Mouse (Mus musculus): Measurements from ENCODE around the gene Vil1. TPM values are rescaled to one million over a fixed set of nuclear protein-coding genes. Genes with fewer than 3 reads are reported as not detected.

Gene Vil1
- polyA plus RNA-seq, 1 experiment from 2014 or later, result 0.31 TPM

DNA sequence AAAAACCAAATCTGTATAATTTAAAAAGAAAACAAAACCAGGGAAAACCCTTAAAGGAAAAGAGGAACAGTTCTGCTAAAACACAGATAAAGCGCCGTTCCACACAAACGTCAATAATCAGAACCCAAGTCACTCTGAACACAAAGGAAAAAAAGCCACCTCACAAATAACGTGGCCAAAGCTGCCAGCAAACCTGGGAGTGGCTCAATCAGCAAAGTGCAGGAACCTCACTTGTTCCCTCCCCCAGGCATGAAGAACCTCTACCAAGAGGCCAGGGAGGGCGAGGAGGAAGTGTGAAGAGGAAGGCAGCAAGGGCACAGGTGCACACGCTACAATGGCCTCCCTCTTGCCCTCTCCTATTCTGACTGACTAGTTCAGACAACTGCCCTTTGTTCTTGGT lies 26.4 kb downstream of the Vil1 start:
- Histone ChIP-seq H3K27ac (no peak overlapping the region), H3K36me3 (peaks cover 75% of the 10 kb centered on the region), H3K9me3 (replicated peaks) (no peaks in the 10 kb centered on the region), H3K27me3 (ENCODE audit: low read depth, poor library complexity, severe bottlenecking) (no peaks in the 10 kb centered on the region), H3K4me1 (peaks cover 6% of the 10 kb centered on the region), H3K4me3 (no peak overlapping the region)
- DNase-seq (ENCODE audit: low spot score), result no peak
- 92% methylated on average over 6 of the region's 6 CpGs for WGBS

DNA sequence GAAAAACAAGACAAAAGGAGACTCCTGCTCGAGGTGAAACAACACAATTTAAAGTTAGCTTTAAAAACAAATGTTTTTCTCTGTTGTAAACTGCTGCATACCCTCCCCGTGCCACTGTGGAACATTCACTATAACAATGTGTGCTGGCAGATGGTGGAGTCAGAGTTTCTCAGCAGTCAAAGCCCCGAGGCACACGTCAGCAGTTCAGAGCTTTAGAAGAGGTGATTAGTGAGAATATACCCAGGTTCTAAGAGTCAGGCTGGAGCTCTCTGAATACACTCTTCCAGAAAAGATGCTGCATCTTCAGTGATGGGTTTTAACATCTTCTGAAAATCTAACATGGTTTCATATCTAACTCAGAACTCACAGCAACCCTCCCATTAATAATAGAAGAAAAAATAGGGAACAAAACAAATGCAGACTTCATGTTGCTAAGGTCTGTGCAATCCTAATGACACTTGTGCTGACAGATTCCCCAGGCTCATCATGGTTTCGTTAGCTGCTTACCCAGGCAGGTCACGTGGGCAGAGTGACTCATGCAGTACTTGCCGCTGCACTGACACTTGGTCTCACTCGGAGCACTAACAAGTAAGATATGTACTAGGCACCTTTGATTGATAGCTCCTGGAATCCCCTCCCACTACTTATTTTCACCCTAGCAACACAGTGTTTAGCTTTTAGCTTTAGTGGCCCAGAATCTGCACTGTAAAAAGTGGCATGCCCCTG lies 28.7 kb downstream of the Vil1 start:
- H3K27ac ChIP-seq, result no peak overlapping the region
- peaks cover 97% of the 10 kb centered on the region for H3K36me3 ChIP-seq
- no peaks in the 10 kb centered on the region for H3K27me3 ChIP-seq (ENCODE audit: low read depth, poor library complexity, severe bottlenecking)
- no peaks in the 10 kb centered on the region for H3K9me3 ChIP-seq (replicated peaks)
- no peak for DNase-seq (ENCODE audit: low spot score)
- 85% methylated on average over 8 of the region's 8 CpGs for WGBS
- H3K4me1 ChIP-seq, result no peaks in the 10 kb centered on the region
- H3K4me3 ChIP-seq, result no peak overlapping the region

DNA sequence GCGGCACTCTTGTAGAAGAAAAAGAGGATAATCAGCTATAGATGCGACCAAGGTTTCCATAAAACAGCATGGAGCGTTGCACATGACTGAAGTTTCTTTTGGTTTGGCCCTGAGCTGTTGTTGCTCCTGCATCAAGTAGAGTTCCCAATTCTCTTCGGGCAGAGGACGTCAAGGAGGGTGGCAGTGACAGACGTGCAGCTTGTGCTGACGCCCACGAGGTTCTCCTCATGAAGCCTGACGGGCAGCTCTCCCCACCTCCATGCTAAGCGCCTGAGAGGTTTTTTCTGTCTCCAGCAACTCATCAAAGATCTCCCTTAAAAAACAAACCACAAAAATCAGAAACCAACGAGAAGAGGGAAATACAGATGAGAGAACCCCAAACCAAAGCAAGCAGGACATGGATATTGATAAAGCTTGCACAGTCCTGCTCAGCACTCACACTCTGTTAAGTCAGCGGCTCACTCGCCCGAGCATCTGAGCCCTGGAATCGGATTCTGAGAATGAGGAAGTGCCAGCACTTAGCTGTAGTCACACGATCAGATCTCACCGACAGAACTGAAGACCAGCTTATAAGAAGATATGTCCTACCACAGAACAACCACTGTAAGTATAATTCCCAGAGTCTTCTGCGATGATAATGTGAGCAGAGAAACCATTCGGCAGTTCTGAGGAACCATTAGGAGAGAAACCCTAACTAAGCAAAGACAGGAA lies 30.1 kb downstream of the Vil1 start:
- DNase-seq (ENCODE audit: low spot score), result no peak
- Histone ChIP-seq H3K4me1 (no peaks in the 10 kb centered on the region), H3K9me3 (replicated peaks) (no peaks in the 10 kb centered on the region), H3K36me3 (peaks cover 97% of the 10 kb centered on the region), H3K27ac (no peak overlapping the region), H3K27me3 (ENCODE audit: low read depth, poor library complexity, severe bottlenecking) (no peaks in the 10 kb centered on the region), H3K4me3 (no peak overlapping the region)
- WGBS, result 93% methylated on average over 19 of the region's 19 CpGs

DNA sequence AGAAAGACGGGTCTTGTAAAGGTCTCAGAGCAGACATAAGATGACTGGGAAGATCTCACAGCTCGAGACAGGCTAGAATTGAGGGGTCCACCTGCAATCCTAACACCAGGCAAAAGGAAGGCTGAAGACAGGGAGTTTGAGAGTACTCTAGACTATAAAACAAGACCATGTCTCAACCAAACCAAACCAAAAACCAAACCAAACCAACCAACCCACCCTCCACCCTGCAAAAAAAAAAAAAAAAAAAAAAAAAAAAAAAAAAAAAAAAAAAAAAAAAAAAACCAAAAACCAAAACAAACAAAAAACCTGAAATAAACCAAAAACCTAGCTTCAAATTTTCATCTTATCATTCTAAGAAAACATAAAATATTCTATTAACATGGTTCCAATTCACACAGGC lies 35.4 kb downstream of the Vil1 start:
- Histone ChIP-seq H3K27ac (no peak overlapping the region), H3K4me1 (no peaks in the 10 kb centered on the region), H3K36me3 (peaks cover 95% of the 10 kb centered on the region), H3K4me3 (no peak overlapping the region), H3K27me3 (ENCODE audit: low read depth, poor library complexity, severe bottlenecking) (no peaks in the 10 kb centered on the region), H3K9me3 (replicated peaks) (no peaks in the 10 kb centered on the region)
- no peak for DNase-seq (ENCODE audit: low spot score)
- WGBS, result 90% methylated on average over 2 of the region's 2 CpGs

DNA sequence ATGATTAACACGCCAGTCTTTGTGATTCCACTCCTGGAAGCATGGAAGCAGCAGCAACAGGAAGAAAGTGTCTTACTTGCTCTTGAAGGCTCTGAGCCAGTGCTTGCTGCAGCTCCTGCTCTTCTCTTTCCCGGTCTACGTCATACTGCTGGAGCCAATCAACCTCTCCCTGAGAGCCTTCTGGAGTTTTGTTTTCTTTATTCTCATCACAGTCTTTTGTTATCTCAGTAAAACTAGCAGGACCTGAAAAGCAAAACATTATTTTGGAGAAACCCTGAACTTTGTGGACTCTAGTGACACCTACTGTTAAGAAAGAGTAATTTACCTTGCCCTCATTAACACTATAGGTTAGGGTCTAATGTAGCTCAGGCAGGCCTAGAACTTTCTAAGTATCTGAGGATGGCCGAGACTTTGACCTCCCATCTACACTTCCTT lies 43.5 kb downstream of the Vil1 start:
- DNase-seq (ENCODE audit: low spot score), result no peak
- Histone ChIP-seq H3K4me1 (no peaks in the 10 kb centered on the region), H3K27me3 (ENCODE audit: low read depth, poor library complexity, severe bottlenecking) (no peaks in the 10 kb centered on the region), H3K36me3 (peaks cover 98% of the 10 kb centered on the region), H3K27ac (no peak overlapping the region), H3K9me3 (replicated peaks) (no peaks in the 10 kb centered on the region), H3K4me3 (no peak overlapping the region)
- WGBS, result 81% methylated on average over 4 of the region's 4 CpGs

DNA sequence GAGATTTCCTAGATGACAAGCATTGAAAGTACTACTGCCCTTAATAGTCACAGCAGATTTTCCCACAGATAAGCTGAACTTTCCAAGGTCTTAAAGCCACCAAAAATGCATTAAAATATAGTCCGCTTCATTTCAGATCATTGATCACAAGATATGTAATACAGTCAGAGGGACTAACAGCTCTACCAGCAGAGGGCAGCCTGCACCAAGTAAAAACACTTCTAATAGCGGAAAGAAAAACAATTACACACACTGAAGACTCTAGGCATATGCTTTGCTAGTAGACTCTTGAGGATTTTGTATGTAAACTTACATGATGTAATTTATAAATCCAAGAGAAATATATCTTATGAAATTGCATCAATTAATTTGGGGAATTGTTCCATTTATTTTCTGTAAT lies 51.1 kb downstream of the Vil1 start:
- H3K9me3 ChIP-seq (replicated peaks), result no peaks in the 10 kb centered on the region
- DNase-seq (ENCODE audit: low spot score), result no peak
- no peaks in the 10 kb centered on the region for H3K27me3 ChIP-seq (ENCODE audit: low read depth, poor library complexity, severe bottlenecking)
- H3K4me3 ChIP-seq, result no peak overlapping the region
- H3K36me3 ChIP-seq, result peaks cover 95% of the 10 kb centered on the region
- no peak overlapping the region for H3K27ac ChIP-seq
- no peaks in the 10 kb centered on the region for H3K4me1 ChIP-seq
- 80% methylated on average over 2 of the region's 2 CpGs for WGBS

MicroRNAs encoded within 50 kb of the gene (microRNA counts, 519-probe panel; counts per million panel counts)
- 2,905 counts per million, percentile 74 among the panel's probes with 10 or more counts for microRNA mmu-miR-26b

Small RNA genes lying within 50 kb of the gene (microRNA-seq; reads per million reads assigned to microRNA genes)
- 19,663 reads per million, percentile 98 among the genes with 10 or more reads in this experiment for gene Mir26b

Other genes starting within 250 kb of the Vil1 start
- gene Cxcr1, start 214.7 kb upstream of the Vil1 start, polyA plus RNA-seq (2016; fragmentation: Nextera tagmentation; extraction: Ambion mirVana), result 0.10 TPM in 1 of 2 replicates, not detected in the other
- gene Arpc2, start 173.3 kb upstream of the Vil1 start, polyA plus RNA-seq (2016; fragmentation: Nextera tagmentation; extraction: Ambion mirVana), result 355 and 369 TPM in 2 replicates
- gene Gpbar1, start 130.8 kb upstream of the Vil1 start, polyA plus RNA-seq (2016; fragmentation: Nextera tagmentation; extraction: Ambion mirVana), result 0.26 TPM in 1 of 2 replicates, not detected in the other
- 263 and 272 TPM in 2 replicates for gene Aamp, start 124.6 kb upstream of the Vil1 start, polyA plus RNA-seq (2016; fragmentation: Nextera tagmentation; extraction: Ambion mirVana)
- gene Pnkd, start 124.4 kb upstream of the Vil1 start, polyA plus RNA-seq (2016; fragmentation: Nextera tagmentation; extraction: Ambion mirVana), result 113 and 121 TPM in 2 replicates
- 10.7 and 12.0 TPM in 2 replicates for gene Tmbim1, start 103.8 kb upstream of the Vil1 start, polyA plus RNA-seq (2016; fragmentation: Nextera tagmentation; extraction: Ambion mirVana)
- gene Catip, start 47.3 kb upstream of the Vil1 start, polyA plus RNA-seq (2016; fragmentation: Nextera tagmentation; extraction: Ambion mirVana), result 0.29 and 0.38 TPM in 2 replicates
- gene Slc11a1, start 34.2 kb upstream of the Vil1 start, polyA plus RNA-seq (2016; fragmentation: Nextera tagmentation; extraction: Ambion mirVana), result 0.69 and 1.2 TPM in 2 replicates
- 50.5 and 61.4 TPM in 2 replicates for gene Ctdsp1, start 17.9 kb upstream of the Vil1 start, polyA plus RNA-seq (2016; fragmentation: Nextera tagmentation; extraction: Ambion mirVana)
- gene Cnot9, start 96.7 kb downstream of the Vil1 start, polyA plus RNA-seq (2016; fragmentation: Nextera tagmentation; extraction: Ambion mirVana), result 116 and 121 TPM in 2 replicates
- 0.08 and 0.95 TPM in 2 replicates for gene Plcd4, start 133.5 kb downstream of the Vil1 start, polyA plus RNA-seq (2016; fragmentation: Nextera tagmentation; extraction: Ambion mirVana)
- 45.5 and 50.3 TPM in 2 replicates for gene Usp37, start 134.9 kb downstream of the Vil1 start, polyA plus RNA-seq (2016; fragmentation: Nextera tagmentation; extraction: Ambion mirVana)
- gene Zfp142, start 178.9 kb downstream of the Vil1 start, polyA plus RNA-seq (2016; fragmentation: Nextera tagmentation; extraction: Ambion mirVana), result 11.3 and 11.4 TPM in 2 replicates
- 16.7 and 18.0 TPM in 2 replicates for gene Bcs1l, start 178.9 kb downstream of the Vil1 start, polyA plus RNA-seq (2016; fragmentation: Nextera tagmentation; extraction: Ambion mirVana)
- gene Rnf25, start 192.0 kb downstream of the Vil1 start, polyA plus RNA-seq (2016; fragmentation: Nextera tagmentation; extraction: Ambion mirVana), result 36.3 and 41.6 TPM in 2 replicates
- gene Stk36, start 192.1 kb downstream of the Vil1 start, polyA plus RNA-seq (2016; fragmentation: Nextera tagmentation; extraction: Ambion mirVana), result 10.5 and 11.8 TPM in 2 replicates

Data from limb, embryonic 10.5 days (tissue).